Mouse (Mus musculus) stomach, postnatal 0 days (tissue): Measurements from ENCODE around the gene Ccl28.

Experiments used
- CTCF ChIP-seq: IDR thresholded peaks from 2 replicates; pipeline ENCODE4 v1.5.1; 2016; ENCODE audit warnings: antibody characterized with exemption, low read depth, mild to moderate bottlenecking, moderate library complexity
- EP300 ChIP-seq: optimal IDR thresholded peaks from 2 replicates; pipeline ENCODE3; 2016; ENCODE audit warnings: antibody characterized with exemption

DNA sequence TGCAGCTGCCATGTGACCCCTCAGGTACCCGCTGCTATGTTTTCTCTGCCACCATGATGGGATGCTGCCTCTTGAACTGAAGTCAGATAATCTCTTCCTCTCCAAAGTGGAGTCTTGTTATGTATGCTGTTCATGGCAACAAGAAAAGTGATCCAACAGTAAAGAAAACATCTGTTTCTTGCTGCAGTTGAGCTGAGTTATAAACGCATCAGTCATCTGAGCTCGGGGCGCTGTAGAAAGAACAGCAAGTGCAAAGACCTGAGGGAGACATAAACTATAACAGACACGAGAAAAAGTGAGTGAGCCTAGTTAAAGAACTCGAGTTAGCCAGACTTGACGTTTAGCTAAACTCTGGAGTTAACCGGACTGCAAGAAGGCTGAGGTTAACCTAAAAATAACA, 55.2 kb downstream of the Ccl28 start:
- TF ChIP-seq CTCF (no peak), EP300 (no peak)
